Mouse (Mus musculus) liver, embryonic 13.5 days (tissue): ENCODE data around the gene Synj1. TPM values are rescaled to one million over a fixed set of nuclear protein-coding genes. Genes with fewer than 3 reads are reported as not detected.

ENCODE experiments used
- ATAC-seq: fragments of 200-750 bp; cut with Nextera tagmentation; 2 replicates; pipeline ENCODE4 v1.8.0; 2017; ENCODE audit warnings: low read depth, mild to moderate bottlenecking, moderate number of reproducible peaks, moderate library complexity
- DNase-seq: peaks from one replicate; pipeline ENCODE4 v3.0.0; 2022
- H3K27ac ChIP-seq: fragments of 300-500 bp; sonication (generic); 2 replicates; pipeline ENCODE4 v1.5.1; 2015; ENCODE audit warnings: moderate library complexity, mild to moderate bottlenecking, inconsistent platforms
- H3K27me3 ChIP-seq: fragments of 300-500 bp; sonication (generic); 2 replicates; pipeline ENCODE4 v1.6.1; 2015; ENCODE audit warnings: mild to moderate bottlenecking, inconsistent platforms
- H3K36me3 ChIP-seq: fragments of 300-500 bp; sonication (generic); 2 replicates; pipeline ENCODE4 v1.6.1; 2015; ENCODE audit warnings: mild to moderate bottlenecking, inconsistent platforms
- H3K4me1 ChIP-seq: fragments of 300-500 bp; sonication (generic); replicated peaks from 2 replicates; pipeline ENCODE4 v1.6.1; 2015; ENCODE audit warnings: inconsistent platforms
- H3K4me2 ChIP-seq: fragments of 300-500 bp; sonication (generic); 2 replicates; pipeline ENCODE4 v1.6.1; 2015; ENCODE audit warnings: inconsistent platforms, mild to moderate bottlenecking, moderate library complexity
- H3K4me3 ChIP-seq: fragments of 300-500 bp; sonication (generic); replicated peaks from 2 replicates; pipeline ENCODE4 v1.5.1; 2015; ENCODE audit warnings: mild to moderate bottlenecking, inconsistent platforms
- H3K9ac ChIP-seq: fragments of 300-500 bp; sonication (generic); 2 replicates; pipeline ENCODE4 v1.6.1; 2015; ENCODE audit warnings: mild to moderate bottlenecking, inconsistent platforms
- H3K9me3 ChIP-seq: fragments of 300-500 bp; sonication (generic); replicated peaks from 2 replicates; pipeline ENCODE4 v1.6.1; 2016; ENCODE audit warnings: inconsistent platforms
- WGBS: fragments of 180-500 bp; shearing (Covaris S2); methylation state at CpG from one replicate; pipeline ENCODE4 v1.1.7; 2015; ENCODE audit not compliant: insufficient replicate concordance; 5-methylcytosine and 5-hydroxymethylcytosine counted together
- polyA plus RNA-seq: library from polyadenylated mRNA; unstranded; fragments of >200 nt; fragmentation: Nextera tagmentation; extraction: Ambion mirVana; gene quantifications from 2 replicates; pipeline ENCODE4 v1.2.1, GENCODE M21; 2015

Gene Synj1
- polyA plus RNA-seq, 1 experiment from 2014 or later: 13.0 TPM

GRCm38 (mm10) chr16:91009942-91010529 lies 1.1 kb downstream of the Synj1 start:
- Histone ChIP-seq H3K4me1 (peaks cover 46% of the 10 kb centered on the region), H3K9ac (peak overlapping the region; percentile 98), H3K27ac (peak overlapping the region; percentile 95), H3K27me3 (no peaks in the 10 kb centered on the region), H3K36me3 (peaks cover 20% of the 10 kb centered on the region), H3K4me2 (peak overlapping the region; percentile 98), H3K9me3 (no peaks in the 10 kb centered on the region), H3K4me3 (peak overlapping the region; percentile 99)
- WGBS: under 1% methylated on average over 19 of the region's 19 CpGs
- ATAC-seq (no peak), DNase-seq (peak; percentile 29)

DNA sequence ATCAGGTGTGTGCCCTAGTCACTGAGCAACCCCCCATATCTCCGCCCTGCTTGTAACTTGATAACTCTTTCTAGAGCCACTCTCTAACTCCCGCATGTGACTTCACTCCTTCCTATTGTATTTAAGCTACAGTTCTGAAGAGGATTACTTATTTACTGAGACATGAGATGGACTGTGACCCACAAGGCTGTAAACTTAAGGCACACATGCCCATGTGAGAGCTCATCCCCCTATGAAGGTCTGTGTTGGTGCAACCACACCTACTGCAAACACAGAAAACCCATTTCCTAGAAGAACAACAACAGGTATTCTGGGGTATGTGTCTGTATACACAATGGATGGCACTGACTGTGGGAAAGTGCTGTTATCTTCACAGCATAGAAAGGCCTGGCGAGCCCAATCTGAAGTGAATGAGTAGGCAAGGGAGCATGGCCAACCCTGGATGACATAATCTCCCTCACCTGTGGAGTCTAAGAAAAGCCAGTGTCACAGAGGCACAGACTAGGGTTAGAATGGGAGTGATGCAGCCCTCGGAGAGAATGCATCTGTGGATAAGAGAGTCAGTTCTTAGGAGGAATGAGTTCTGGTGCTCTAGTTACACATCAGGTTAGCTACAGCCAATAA lies 6.1 kb downstream of the Synj1 start:
- H3K9ac ChIP-seq: no peak overlapping the region; the same call in 1 of the 2 replicates
- no peak overlapping the region for H3K4me3 ChIP-seq
- H3K27me3 ChIP-seq: no peaks in the 10 kb centered on the region
- DNase-seq (no peak), ATAC-seq (no peak)
- no peaks in the 10 kb centered on the region for H3K9me3 ChIP-seq
- H3K36me3 ChIP-seq: peaks cover 17% of the 10 kb centered on the region
- H3K4me1 ChIP-seq: peaks cover 39% of the 10 kb centered on the region
- 57% methylated on average over 4 of the region's 4 CpGs for WGBS
- H3K27ac ChIP-seq: no peak overlapping the region
- H3K4me2 ChIP-seq: no peak overlapping the region

GRCm38 (mm10) chr16:91001098-91001497 lies 10.0 kb downstream of the Synj1 start:
- Histone ChIP-seq H3K9ac (no peak overlapping the region), H3K27me3 (no peaks in the 10 kb centered on the region), H3K4me3 (no peak overlapping the region), H3K27ac (no peak overlapping the region), H3K36me3 (peaks cover 14% of the 10 kb centered on the region), H3K4me2 (no peak overlapping the region), H3K4me1 (peaks cover 24% of the 10 kb centered on the region), H3K9me3 (no peaks in the 10 kb centered on the region)
- ATAC-seq (no peak), DNase-seq (no peak)
- 57% methylated on average over 2 of the region's 2 CpGs for WGBS

GRCm38 (mm10) chr16:90999827-91000226 lies 11.3 kb downstream of the Synj1 start:
- Histone ChIP-seq H3K4me3 (no peak overlapping the region), H3K9me3 (no peaks in the 10 kb centered on the region), H3K9ac (no peak overlapping the region), H3K27ac (no peak overlapping the region), H3K4me1 (peaks cover 21% of the 10 kb centered on the region), H3K4me2 (no peak overlapping the region), H3K36me3 (peaks cover 8% of the 10 kb centered on the region), H3K27me3 (no peaks in the 10 kb centered on the region)
- DNase-seq (no peak), ATAC-seq (no peak)
- 71% methylated on average over 4 of the region's 4 CpGs for WGBS

- Histone ChIP-seq H3K27me3 (no peaks in the 10 kb centered on the region), H3K4me3 (no peak overlapping the region), H3K4me1 (peaks cover 28% of the 10 kb centered on the region), H3K4me2 (no peak overlapping the region), H3K36me3 (peaks cover 7% of the 10 kb centered on the region), H3K27ac (no peak overlapping the region), H3K9me3 (no peaks in the 10 kb centered on the region), H3K9ac (no peak overlapping the region)
- DNase-seq (no peak), ATAC-seq (no peak)
- 81% methylated on average over 3 of the region's 3 CpGs for WGBS
Measured at GRCm38 (mm10) chr16:90997822-90998221, 13.3 kb downstream of the Synj1 start.

- Histone ChIP-seq H3K9ac (no peak overlapping the region), H3K27me3 (no peaks in the 10 kb centered on the region), H3K4me1 (peaks cover 29% of the 10 kb centered on the region), H3K27ac (no peak overlapping the region), H3K36me3 (peaks cover 11% of the 10 kb centered on the region), H3K4me3 (no peak overlapping the region), H3K9me3 (no peaks in the 10 kb centered on the region), H3K4me2 (no peak overlapping the region)
- DNase-seq (no peak), ATAC-seq (no peak)
- WGBS: 79% methylated on average over 7 of the region's 7 CpGs
Measured at GRCm38 (mm10) chr16:90996327-90997243, 14.5 kb downstream of the Synj1 start.

DNA sequence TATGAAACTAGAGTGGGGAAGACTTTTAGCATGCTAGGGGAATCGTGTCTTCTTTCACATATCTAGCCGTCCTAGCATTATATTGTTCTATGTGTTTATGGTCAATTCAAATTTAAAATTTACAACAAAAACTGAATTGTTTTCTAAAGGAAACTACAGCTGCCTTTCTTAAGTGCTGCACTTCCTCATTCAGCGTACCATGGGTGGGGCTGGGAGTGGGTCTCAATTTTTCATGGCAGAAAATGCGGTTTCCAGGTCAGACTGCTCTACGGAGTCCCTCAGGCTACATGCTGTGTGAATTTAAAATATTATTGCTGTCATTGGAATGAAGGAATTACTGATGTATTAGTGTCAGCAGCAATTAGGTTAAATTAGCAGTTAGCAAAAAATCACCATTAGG lies 15.6 kb downstream of the Synj1 start:
- Histone ChIP-seq H3K27me3 (no peaks in the 10 kb centered on the region), H3K4me1 (peaks cover 37% of the 10 kb centered on the region), H3K27ac (peak overlapping the region; percentile 70), H3K9ac (peak overlapping the region; percentile 53), H3K36me3 (peaks cover 21% of the 10 kb centered on the region), H3K4me3 (peak overlapping the region; percentile 6; the same call in 1 of the 2 replicates), H3K9me3 (no peaks in the 10 kb centered on the region), H3K4me2 (peak overlapping the region; percentile 45)
- DNase-seq: no peak
- WGBS: 25% methylated on average over 5 of the region's 5 CpGs
- peak; percentile 47; the same call in 1 of the 2 replicates for ATAC-seq

- ATAC-seq (peak; percentile 68), DNase-seq (no peak)
- H3K27ac ChIP-seq: peak overlapping the region; percentile 70
- WGBS: 7% methylated on average over 4 of the region's 4 CpGs
- peaks cover 42% of the 10 kb centered on the region for H3K4me1 ChIP-seq
- peak overlapping the region; percentile 45 for H3K4me2 ChIP-seq
- H3K9me3 ChIP-seq: no peaks in the 10 kb centered on the region
- H3K4me3 ChIP-seq: peak overlapping the region; percentile 6; the same call in 1 of the 2 replicates
- H3K36me3 ChIP-seq: peaks cover 26% of the 10 kb centered on the region
- H3K9ac ChIP-seq: peak overlapping the region; percentile 53
- H3K27me3 ChIP-seq: no peaks in the 10 kb centered on the region
Measured at GRCm38 (mm10) chr16:90995023-90995422, 16.1 kb downstream of the Synj1 start.

DNA sequence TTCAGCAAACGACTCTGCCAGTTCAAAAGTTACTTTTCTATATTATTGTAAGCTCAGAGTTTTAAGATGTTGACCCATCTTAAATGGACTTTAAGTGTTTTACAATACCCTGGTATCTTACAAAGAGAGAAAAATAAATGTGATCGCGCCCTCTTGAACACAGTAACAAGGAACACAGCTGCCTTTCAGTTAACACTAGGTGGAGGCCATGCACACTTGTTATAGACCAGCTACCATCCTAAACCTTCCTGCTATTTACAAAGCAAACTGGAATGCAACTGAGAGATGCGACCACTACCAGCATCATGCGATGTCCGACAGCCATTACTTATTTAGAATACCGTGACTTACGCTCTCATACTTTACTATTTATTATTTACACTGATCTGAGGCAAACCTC lies 21.9 kb downstream of the Synj1 start:
- Histone ChIP-seq H3K36me3 (peaks cover 49% of the 10 kb centered on the region), H3K4me3 (peak overlapping the region; percentile 47), H3K27me3 (no peaks in the 10 kb centered on the region), H3K9me3 (no peaks in the 10 kb centered on the region), H3K27ac (peak overlapping the region; percentile 89), H3K4me1 (peaks cover 41% of the 10 kb centered on the region), H3K9ac (peak overlapping the region; percentile 49; the same call in 1 of the 2 replicates), H3K4me2 (peak overlapping the region; percentile 67)
- 78% methylated on average over 8 of the region's 8 CpGs for WGBS
- ATAC-seq: peak; percentile 41; the same call in 1 of the 2 replicates
- no peak for DNase-seq

DNA sequence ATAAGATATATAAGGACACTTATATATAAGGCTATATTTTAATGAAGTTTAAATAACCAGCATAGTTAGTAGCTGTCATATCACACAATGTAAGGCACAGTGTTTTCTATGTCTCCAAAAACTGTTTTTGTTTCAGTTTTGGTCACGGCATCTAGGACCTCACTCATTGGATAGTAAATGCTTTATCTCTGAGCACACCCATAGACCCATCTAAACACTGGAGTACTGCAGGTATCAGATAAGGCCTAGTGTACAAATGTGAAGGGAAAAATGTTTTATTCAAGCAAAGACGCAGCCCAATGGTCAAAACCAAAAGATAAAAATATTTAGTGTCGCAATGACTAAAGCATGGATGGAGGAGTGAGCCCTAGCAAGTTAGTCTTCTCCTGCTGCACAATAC lies 22.4 kb downstream of the Synj1 start:
- Histone ChIP-seq H3K9me3 (no peaks in the 10 kb centered on the region), H3K27me3 (no peaks in the 10 kb centered on the region), H3K4me1 (peaks cover 39% of the 10 kb centered on the region), H3K4me3 (peak overlapping the region; percentile 47), H3K4me2 (peak overlapping the region; percentile 67), H3K27ac (peak overlapping the region; percentile 89), H3K9ac (peak overlapping the region; percentile 67), H3K36me3 (peaks cover 49% of the 10 kb centered on the region)
- 18% methylated on average over 3 of the region's 3 CpGs for WGBS
- ATAC-seq (peak; percentile 99), DNase-seq (peak; percentile 63)

GRCm38 (mm10) chr16:90988039-90988438 lies 23.1 kb downstream of the Synj1 start:
- H3K27ac ChIP-seq: peak overlapping the region; percentile 89
- 71% methylated on average over 8 of the region's 8 CpGs for WGBS

More at GRCm38 (mm10) chr16:90988039-90988438, 23.1 kb downstream of the Synj1 start:
- Histone ChIP-seq H3K9me3 (no peaks in the 10 kb centered on the region), H3K36me3 (peaks cover 48% of the 10 kb centered on the region), H3K4me1 (peaks cover 39% of the 10 kb centered on the region), H3K4me2 (peak overlapping the region; percentile 67), H3K27me3 (no peaks in the 10 kb centered on the region), H3K9ac (peak overlapping the region; percentile 67), H3K4me3 (peak overlapping the region; percentile 47)
- ATAC-seq (peak; percentile 56), DNase-seq (peak; percentile 20)
